Mouse (Mus musculus) midbrain, embryonic 16.5 days (tissue): Measurements from ENCODE around the gene Rorb. TPM values are rescaled to one million over a fixed set of nuclear protein-coding genes. Genes with fewer than 3 reads are reported as not detected.

Source experiments
- ATAC-seq: fragments of 200-750 bp; cut with Nextera tagmentation; 2 replicates; pipeline ENCODE4 v1.8.0; 2017; ENCODE audit warnings: moderate TSS enrichment
- H3K27ac ChIP-seq: fragments of 300-500 bp; sonication (generic); 2 replicates; pipeline ENCODE4 v1.5.1; 2014; ENCODE audit warnings: mild to moderate bottlenecking, low read length, mixed read lengths
- H3K27me3 ChIP-seq: fragments of 300-500 bp; sonication (generic); 2 replicates; pipeline ENCODE4 v1.6.1; 2014; ENCODE audit warnings: low read depth, low read length, mixed read lengths; ENCODE audit not compliant: control insufficient read depth, insufficient read depth
- H3K36me3 ChIP-seq: fragments of 300-500 bp; sonication (generic); 2 replicates; pipeline ENCODE4 v1.6.1; 2014; ENCODE audit warnings: mild to moderate bottlenecking, low read length, moderate library complexity, mixed read lengths; ENCODE audit not compliant: control insufficient read depth, insufficient read depth
- H3K4me1 ChIP-seq: fragments of 300-500 bp; sonication (generic); 2 replicates; pipeline ENCODE4 v1.6.1; 2014; ENCODE audit warnings: mild to moderate bottlenecking, low read length, mixed read lengths; ENCODE audit not compliant: control insufficient read depth, insufficient read depth
- H3K4me2 ChIP-seq: fragments of 300-500 bp; sonication (generic); 2 replicates; pipeline ENCODE4 v1.6.1; 2014; ENCODE audit warnings: mild to moderate bottlenecking, low read length, mixed read lengths
- H3K4me3 ChIP-seq: fragments of 300-500 bp; sonication (generic); 2 replicates; pipeline ENCODE4 v1.5.1; 2014; ENCODE audit warnings: low read depth, mild to moderate bottlenecking, low read length, moderate library complexity, mixed read lengths
- H3K9ac ChIP-seq: fragments of 300-500 bp; sonication (generic); 2 replicates; pipeline ENCODE4 v1.6.1; 2014; ENCODE audit warnings: low read depth, low read length, mixed read lengths
- H3K9me3 ChIP-seq: fragments of 300-500 bp; sonication (generic); replicated peaks from 2 replicates; pipeline ENCODE4 v1.6.1; 2014; ENCODE audit warnings: mild to moderate bottlenecking, low read length, mixed read lengths; ENCODE audit not compliant: control insufficient read depth, poor library complexity, severe bottlenecking
- WGBS: fragments of 180-500 bp; shearing (Covaris S2); extraction: QIAGEN DNeasy Blood & Tissue Kit; methylation state at CpG from one replicate; pipeline ENCODE4 v1.1.7; 2014; 5-methylcytosine and 5-hydroxymethylcytosine counted together
- polyA plus RNA-seq: library from polyadenylated mRNA; unstranded; fragments of >200 nt; fragmentation: Nextera tagmentation; extraction: Ambion mirVana; gene quantifications from 2 replicates; pipeline ENCODE4 v1.2.1, GENCODE M21; 2015

Rorb gene
- polyA plus RNA-seq, 1 experiment from 2014 or later: 23.0 TPM

DNA sequence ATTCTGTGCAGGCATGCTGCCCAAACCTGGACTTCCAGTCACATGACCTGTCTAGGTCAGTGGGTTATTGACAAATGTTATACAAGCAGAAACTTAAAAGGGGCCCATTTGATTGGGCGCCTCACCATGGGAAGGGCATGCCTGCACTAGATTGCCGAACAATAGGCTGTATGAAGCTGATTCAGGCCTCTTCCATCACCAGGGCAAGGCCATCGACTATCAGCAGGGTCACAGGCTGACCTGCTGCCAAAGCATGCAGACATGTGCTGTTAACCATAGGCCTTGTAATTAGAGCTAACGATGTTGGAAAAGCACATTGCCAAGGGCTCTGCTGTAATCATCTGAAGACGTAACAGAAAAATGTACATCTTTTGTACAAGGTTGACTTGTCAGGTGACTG lies 131.0 kb downstream of the Rorb start:
- Histone ChIP-seq H3K4me1 (peaks cover 4% of the 10 kb centered on the region; the same call in 1 of the 2 replicates), H3K4me3 (no peak overlapping the region), H3K4me2 (no peak overlapping the region), H3K36me3 (peaks cover 3% of the 10 kb centered on the region; the same call in 1 of the 2 replicates), H3K9ac (no peak overlapping the region), H3K27ac (no peak overlapping the region), H3K27me3 (no peaks in the 10 kb centered on the region), H3K9me3 (no peaks in the 10 kb centered on the region; the same call in 1 of the 2 replicates)
- no peak for ATAC-seq
- 74% methylated on average over 5 of the region's 5 CpGs for WGBS

DNA sequence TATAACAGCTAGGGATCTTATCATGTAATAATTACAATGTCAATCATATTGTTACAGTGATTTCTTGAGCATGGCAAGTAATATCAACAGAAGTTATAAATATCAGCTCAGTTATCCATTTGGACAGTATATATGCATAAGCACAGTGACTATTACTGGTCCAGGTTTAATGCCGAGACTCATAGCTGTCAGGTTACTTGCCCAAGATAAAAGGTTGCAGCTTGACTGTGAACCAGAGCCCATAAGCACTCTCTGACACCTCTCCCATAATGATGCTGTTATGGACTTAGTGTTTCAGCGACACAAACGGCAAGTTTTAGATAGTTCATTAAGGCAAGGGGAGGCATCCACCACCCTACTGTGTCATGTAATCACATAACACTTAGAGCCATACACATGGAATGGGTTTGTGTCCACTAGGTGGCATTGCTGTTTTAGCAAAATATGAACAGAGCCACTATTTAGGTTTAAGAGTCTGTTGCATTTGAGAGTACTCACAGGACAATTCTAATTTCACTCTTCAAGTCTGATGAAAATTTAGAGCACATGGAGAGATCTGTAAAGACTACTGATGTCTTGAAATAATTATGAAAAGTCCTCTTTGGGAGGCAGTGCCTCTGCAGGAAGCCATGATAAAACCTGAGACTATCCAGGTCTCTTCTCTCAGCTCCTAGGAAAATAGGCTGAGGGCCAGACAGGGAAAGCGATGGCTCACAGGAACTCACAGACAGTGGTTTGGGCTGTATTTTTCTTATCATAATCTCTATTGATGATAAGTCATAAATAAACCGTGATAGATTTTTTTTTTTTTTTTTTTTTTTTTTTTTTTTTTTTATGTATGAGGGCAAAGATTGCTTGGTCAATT lies 136.0 kb downstream of the Rorb start:
- H3K27me3 ChIP-seq: no peaks in the 10 kb centered on the region
- no peak overlapping the region for H3K4me2 ChIP-seq
- H3K9ac ChIP-seq: no peak overlapping the region
- H3K4me1 ChIP-seq: peaks cover under 1% of the 10 kb centered on the region; the same call in 1 of the 2 replicates
- peaks cover 3% of the 10 kb centered on the region; the same call in 1 of the 2 replicates for H3K36me3 ChIP-seq
- H3K4me3 ChIP-seq: no peak overlapping the region
- H3K27ac ChIP-seq: no peak overlapping the region
- peak; percentile 91 for ATAC-seq
- WGBS: 61% methylated on average over 5 of the region's 5 CpGs
- no peaks in the 10 kb centered on the region; the same call in 1 of the 2 replicates for H3K9me3 ChIP-seq

DNA sequence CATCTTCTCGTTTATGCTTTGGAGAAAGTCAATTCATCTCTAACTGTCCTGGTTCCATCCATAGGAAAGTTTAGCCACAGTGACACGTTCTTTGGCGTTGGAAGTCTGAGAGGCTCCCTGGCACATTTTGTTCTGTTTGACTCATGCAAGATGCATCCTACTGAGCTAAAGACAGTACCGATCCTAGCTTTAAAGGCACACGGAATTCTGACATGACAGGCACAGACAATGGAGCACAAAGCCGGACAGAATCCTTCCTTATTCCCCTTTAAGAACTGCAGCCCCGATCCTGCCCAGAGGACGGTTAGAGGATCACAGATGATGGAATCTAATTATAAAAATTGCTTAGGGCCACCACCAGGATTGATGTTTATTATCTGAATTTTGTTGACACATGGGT lies 141.6 kb downstream of the Rorb start:
- H3K4me2 ChIP-seq: peak overlapping the region; percentile 25; the same call in 1 of the 2 replicates
- H3K9ac ChIP-seq: no peak overlapping the region
- H3K27me3 ChIP-seq: no peaks in the 10 kb centered on the region
- H3K4me1 ChIP-seq: no peaks in the 10 kb centered on the region
- whole genome bisulfite sequencing: 13% methylated on average over 8 of the region's 8 CpGs
- H3K27ac ChIP-seq: no peak overlapping the region
- no peaks in the 10 kb centered on the region for H3K36me3 ChIP-seq
- H3K9me3 ChIP-seq: no peaks in the 10 kb centered on the region
- ATAC-seq: no peak; the same call in 1 of the 2 replicates
- no peak overlapping the region for H3K4me3 ChIP-seq

DNA sequence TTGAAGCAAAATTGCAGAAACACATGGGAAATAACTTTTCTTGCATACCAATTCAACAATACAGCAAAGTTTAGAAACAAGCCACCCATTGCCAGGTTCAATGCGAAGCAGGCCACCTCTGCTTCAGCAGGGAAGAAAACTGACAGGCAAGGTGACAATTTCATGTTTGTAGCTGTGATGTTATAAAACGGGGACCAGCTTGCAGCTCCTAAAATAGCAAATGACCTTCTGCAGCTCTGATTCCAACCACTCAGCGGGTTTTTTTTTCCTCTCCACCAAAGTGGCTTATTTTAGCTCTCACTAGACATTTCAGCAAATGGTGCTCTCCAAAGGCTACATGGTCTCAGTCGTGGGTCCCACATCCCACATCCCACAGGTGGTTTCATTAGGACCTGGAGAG lies 143.7 kb downstream of the Rorb start:
- Histone ChIP-seq H3K9ac (no peak overlapping the region), H3K36me3 (no peaks in the 10 kb centered on the region), H3K4me2 (no peak overlapping the region), H3K9me3 (no peaks in the 10 kb centered on the region), H3K27me3 (no peaks in the 10 kb centered on the region), H3K27ac (no peak overlapping the region), H3K4me1 (no peaks in the 10 kb centered on the region), H3K4me3 (no peak overlapping the region)
- WGBS: 80% methylated on average over 4 of the region's 4 CpGs
- no peak for ATAC-seq

DNA sequence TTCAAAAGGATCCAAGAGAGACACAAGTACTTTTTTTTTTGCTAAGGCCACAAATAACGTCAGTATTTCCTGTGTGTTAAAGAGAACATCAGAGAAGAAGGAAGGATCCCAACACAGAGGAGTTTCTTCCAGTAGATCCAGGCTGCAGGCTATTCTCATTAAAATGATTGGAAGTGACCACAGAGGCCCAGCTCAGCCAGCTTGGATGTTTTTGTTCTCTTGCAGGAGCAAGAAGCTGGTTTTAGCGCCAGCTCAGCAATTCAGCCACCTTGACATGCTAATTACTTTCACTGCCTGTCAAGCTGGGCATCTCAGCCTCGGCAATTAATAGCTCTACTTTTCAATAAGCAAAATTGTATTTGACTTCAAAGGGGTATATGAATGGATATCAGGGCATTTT lies 151.1 kb downstream of the Rorb start:
- WGBS: 5% methylated on average over 3 of the region's 3 CpGs
- H3K4me3 ChIP-seq: no peak overlapping the region

DNA sequence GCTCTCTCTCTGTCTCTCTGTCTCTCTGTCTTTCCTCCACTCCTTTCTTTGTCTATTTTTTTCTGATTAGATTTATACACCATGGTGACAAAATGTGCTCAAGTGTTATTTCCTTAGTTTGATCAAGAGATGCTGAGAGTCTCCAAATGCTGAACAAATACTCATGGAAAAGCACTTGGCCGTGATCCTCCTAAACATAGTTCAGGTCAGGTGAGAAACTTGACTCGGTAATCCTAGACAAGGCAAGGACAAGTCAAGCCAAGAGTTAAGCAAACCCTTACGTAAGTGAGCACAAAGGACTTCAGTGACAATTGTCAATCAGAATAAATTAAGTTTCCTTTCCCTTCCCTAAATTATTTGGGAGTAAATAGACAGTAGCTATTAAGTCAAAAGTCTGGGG lies 158.2 kb downstream of the Rorb start:
- H3K9me3 ChIP-seq: no peaks in the 10 kb centered on the region
- WGBS: 86% methylated on average over 3 of the region's 3 CpGs
- H3K9ac ChIP-seq: no peak overlapping the region
- ATAC-seq: no peak
- H3K36me3 ChIP-seq: 0 out of 2 replicates have a peak, but pooled peaks cover 2% of the 10 kb centered on the region
- no peaks in the 10 kb centered on the region for H3K4me1 ChIP-seq
- H3K27me3 ChIP-seq: no peaks in the 10 kb centered on the region
- no peak overlapping the region for H3K27ac ChIP-seq
- H3K4me3 ChIP-seq: no peak overlapping the region
- no peak overlapping the region for H3K4me2 ChIP-seq

More for the DNA sequence above, 151.1 kb downstream of the Rorb start:
- Histone ChIP-seq H3K9me3 (no peaks in the 10 kb centered on the region), H3K36me3 (0 out of 2 replicates have a peak, but pooled peaks cover 3% of the 10 kb centered on the region), H3K4me2 (no peak overlapping the region), H3K27ac (peak overlapping the region; percentile 30), H3K9ac (no peak overlapping the region), H3K4me1 (peaks cover 6% of the 10 kb centered on the region; the same call in 1 of the 2 replicates), H3K27me3 (no peaks in the 10 kb centered on the region)
- peak; percentile 68; the same call in 1 of the 2 replicates for ATAC-seq

DNA sequence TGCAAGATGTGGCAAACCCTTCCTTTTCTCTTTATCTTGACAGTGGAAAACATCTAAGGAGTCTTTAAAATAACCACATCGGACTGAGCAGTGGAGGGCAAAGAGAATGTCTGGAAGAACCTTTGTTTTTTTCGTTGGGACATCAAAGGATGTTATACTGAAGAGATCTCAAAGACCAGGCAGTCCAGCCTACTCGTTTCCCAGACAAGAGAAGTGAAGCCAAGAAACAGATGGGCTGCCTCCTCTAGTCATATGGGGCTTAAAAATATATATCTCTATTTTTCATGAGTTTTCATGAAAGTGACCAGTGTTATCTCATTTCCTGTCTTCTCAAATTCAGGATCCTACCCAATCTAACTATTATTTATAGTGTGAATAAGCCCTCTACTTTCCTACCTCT lies 163.8 kb downstream of the Rorb start:
- H3K4me2 ChIP-seq: no peak overlapping the region
- no peaks in the 10 kb centered on the region for H3K9me3 ChIP-seq
- 0 out of 2 replicates have a peak, but pooled peaks cover 2% of the 10 kb centered on the region for H3K36me3 ChIP-seq
- no peak for ATAC-seq
- no peak overlapping the region for H3K9ac ChIP-seq
- H3K27ac ChIP-seq: no peak overlapping the region
- H3K4me3 ChIP-seq: no peak overlapping the region
- no peaks in the 10 kb centered on the region for H3K27me3 ChIP-seq
- H3K4me1 ChIP-seq: no peaks in the 10 kb centered on the region
- 79% methylated on average over 3 of the region's 3 CpGs for WGBS

DNA sequence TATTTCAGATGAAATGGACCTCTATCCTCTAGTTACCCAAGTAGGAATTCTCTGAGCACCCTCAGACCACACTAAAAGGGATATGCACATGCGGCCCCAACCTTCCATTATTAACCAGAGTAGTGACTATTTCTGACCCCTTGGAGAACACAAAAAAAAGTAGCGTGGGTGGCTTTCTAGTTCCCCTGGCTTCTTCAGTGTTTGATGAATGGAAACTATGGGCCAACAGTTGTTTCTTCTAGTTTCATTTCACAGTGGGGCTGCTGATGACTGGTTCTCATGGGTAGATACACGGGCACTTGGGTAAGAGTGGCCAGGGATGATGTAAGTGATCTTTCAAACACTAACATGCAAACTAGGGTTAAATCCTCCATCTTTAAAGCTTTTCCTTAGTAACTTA lies 165.7 kb downstream of the Rorb start:
- no peaks in the 10 kb centered on the region for H3K27me3 ChIP-seq
- 90% methylated on average over 3 of the region's 3 CpGs for WGBS
- ATAC-seq: no peak

DNA sequence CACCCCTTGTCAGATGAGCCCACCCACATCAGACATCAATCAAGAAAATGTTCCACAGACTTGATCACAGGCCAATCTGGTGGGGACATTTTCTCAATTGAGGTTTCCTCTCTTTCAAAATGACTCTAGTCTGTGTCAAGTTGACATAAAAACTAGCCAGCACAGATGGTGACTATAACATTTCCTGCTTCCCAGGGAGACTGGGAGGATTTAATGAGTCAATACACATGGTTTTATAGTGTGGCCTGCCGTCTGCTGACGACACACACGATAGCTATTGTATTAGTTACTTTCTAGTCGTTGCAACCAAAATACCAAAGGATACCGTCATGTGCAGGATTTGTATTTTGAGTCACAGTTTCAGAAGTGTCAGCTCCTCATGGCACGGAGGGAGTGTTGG lies 169.6 kb downstream of the Rorb start:
- H3K27ac ChIP-seq: no peak overlapping the region
- no peaks in the 10 kb centered on the region for H3K4me1 ChIP-seq
- no peaks in the 10 kb centered on the region for H3K9me3 ChIP-seq
- H3K36me3 ChIP-seq: no peaks in the 10 kb centered on the region
- no peak overlapping the region for H3K4me3 ChIP-seq
- H3K9ac ChIP-seq: no peak overlapping the region
- no peak for ATAC-seq
- H3K4me2 ChIP-seq: no peak overlapping the region
- 91% methylated on average over 6 of the region's 6 CpGs for WGBS
- no peaks in the 10 kb centered on the region for H3K27me3 ChIP-seq

More for the DNA sequence above, 165.7 kb downstream of the Rorb start:
- H3K4me2 ChIP-seq: no peak overlapping the region
- 0 out of 2 replicates have a peak, but pooled peaks cover 2% of the 10 kb centered on the region for H3K36me3 ChIP-seq
- H3K9me3 ChIP-seq: no peaks in the 10 kb centered on the region
- H3K4me1 ChIP-seq: no peaks in the 10 kb centered on the region
- H3K9ac ChIP-seq: no peak overlapping the region
- no peak overlapping the region for H3K4me3 ChIP-seq
- no peak overlapping the region for H3K27ac ChIP-seq
